In the genomic region with DNA sequence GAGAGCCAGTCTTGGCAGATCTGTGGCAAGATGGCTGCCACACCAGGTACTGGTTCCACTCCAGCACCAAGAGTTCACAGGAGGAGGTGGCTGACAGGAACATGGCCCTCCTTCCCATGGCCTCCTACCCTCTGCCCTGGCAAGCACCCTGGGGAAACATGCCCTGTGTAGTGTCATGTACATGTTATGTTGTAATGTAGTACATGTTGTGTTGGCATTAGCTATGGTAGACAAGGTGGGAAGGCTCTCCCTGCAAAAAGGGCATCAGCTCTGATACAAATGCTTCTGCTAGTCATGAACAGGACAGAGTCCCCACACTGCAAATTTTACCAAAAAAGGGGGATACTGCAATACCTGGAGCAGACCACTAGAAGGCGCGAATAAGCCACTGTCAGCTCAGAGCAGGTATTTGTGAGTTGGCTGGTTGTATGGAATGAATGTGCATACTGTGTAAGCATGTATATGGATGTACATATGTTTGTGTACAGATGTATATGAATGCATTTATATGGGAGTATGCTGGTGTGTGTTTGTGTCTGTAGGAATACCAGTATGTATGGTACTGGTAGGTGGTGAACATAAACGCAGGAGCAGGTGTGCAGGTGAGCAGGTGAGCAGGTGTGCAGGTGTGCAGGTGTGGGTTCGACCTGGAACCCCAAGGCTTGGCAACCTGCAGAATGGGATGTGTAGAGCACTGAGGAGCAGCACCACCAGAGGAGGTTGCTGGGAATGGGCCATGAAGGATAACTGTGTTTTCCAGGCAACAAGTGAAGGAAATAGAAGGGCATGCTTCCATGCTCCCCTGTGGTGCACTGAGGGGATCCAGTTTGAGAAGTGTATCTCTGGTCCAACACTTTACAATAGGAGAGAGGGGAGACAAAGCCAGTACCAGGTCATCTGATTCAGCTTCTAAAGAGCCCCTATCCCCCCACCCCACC, we compare ENCODE assay signal across 8 mouse cellular contexts. TPM values are rescaled to one million over a fixed set of nuclear protein-coding genes. Genes with fewer than 3 reads are reported as not detected.
A peak's percentile ranks its signal among the peaks of the same experiment; 100 is the strongest.
DNase-seq lines count a peak whose midpoint lies in the region; ATAC-seq and TF ChIP-seq lines count a peak whose summit lies in the region.

No protein-coding gene starts in this region.

- peak; percentile 88 for TF ChIP-seq CTCF in gastrocnemius, adult 2 months (IDR thresholded peaks at IDR 0.05)

- no peaks in the 10 kb centered on the region for H3K36me3 ChIP-seq in embryonic facial prominence, embryonic 14.5 days (ENCODE audit: control insufficient read depth, insufficient read depth, low read length)

- no peaks in the 10 kb centered on the region for H3K9me3 ChIP-seq in embryonic facial prominence, embryonic 14.5 days (ENCODE audit: control insufficient read depth, low read length)

- intact Hi-C loops in gastrocnemius, adult 2 months (cut with DNase I), result loop anchor here (2.0 to 10.0 kb wide), 2 partner anchors 118 to 370 kb away; no protein-coding TSS in a partner anchor

- H3K9ac ChIP-seq in embryonic facial prominence, embryonic 14.5 days (ENCODE audit: low read depth, low read length), result no peak overlapping the region

- ATAC-seq in embryonic facial prominence, embryonic 14.5 days (ENCODE audit: low read depth), result no peak

- DNase-seq in gastrocnemius, adult 2 months, result peak; percentile 25
- DNase-seq in gastrocnemius, postnatal 4 days (ENCODE audit: low spot score in 2 of 2), result no peak
- DNase-seq in A20 (ENCODE audit: low read depth, low spot score) (peak; percentile 55), adipocyte (ENCODE audit: low spot score) (peak; percentile 30)
- DNase-seq in embryonic facial prominence, embryonic 14.5 days (ENCODE audit: low spot score), result peak; percentile 68
- DNase-seq in left cerebral cortex, adult 18-20 months (ENCODE audit: low spot score in 2 of 2), result peak; percentile 38 to 49
- DNase-seq in naive thymus-derived CD4-positive, alpha-beta T cell, adult 2 months (ENCODE audit: low read depth), result peak; percentile 72
- DNase-seq in ovary, postnatal 36 days (ENCODE audit: low spot score), result no peak

- no peak overlapping the region for H3K27ac ChIP-seq in gastrocnemius, adult 2 months
- H3K27ac ChIP-seq in embryonic facial prominence, embryonic 14.5 days (replicated peaks; ENCODE audit: low read depth, low read length), result no peak overlapping the region

- 30% methylated on average over 4 of the region's 4 CpGs for WGBS in embryonic facial prominence, embryonic 14.5 days

- H3K4me3 ChIP-seq in gastrocnemius, adult 2 months, result no peak overlapping the region
- H3K4me3 ChIP-seq in embryonic facial prominence, embryonic 14.5 days (ENCODE audit: low read depth, low read length), result no peak overlapping the region

- H3K4me1 ChIP-seq in embryonic facial prominence, embryonic 14.5 days (ENCODE audit: control insufficient read depth, insufficient read depth, low read length), result peaks cover 9% of the 10 kb centered on the region

- H3K27me3 ChIP-seq in embryonic facial prominence, embryonic 14.5 days (replicated peaks; ENCODE audit: control insufficient read depth, insufficient read depth, low read length), result no peaks in the 10 kb centered on the region

- no peak overlapping the region for H3K4me2 ChIP-seq in embryonic facial prominence, embryonic 14.5 days (ENCODE audit: low read depth, low read length)

RNA-seq across cellular contexts. Expression of gene Ubac1, which starts 2.9 kb away (rescaled TPM):
- 100 to 1,000 TPM; 223 to 239 TPM for total RNA-seq in gastrocnemius, adult 2 months (2021)
- 100 to 1,000 TPM; 186 to 187 TPM for total RNA-seq in gastrocnemius, postnatal 4 days (2021)
- 104 and 110 TPM in 2 replicates for polyA plus RNA-seq in embryonic facial prominence, embryonic 14.5 days (2014; fragmentation: Nextera tagmentation; extraction: Ambion mirVana)
- 10 to 100 TPM; 55.6 to 59.6 TPM for total RNA-seq in left cerebral cortex, adult 18-20 months (2021)

RNA-seq across cellular contexts. Expression of gene Camsap1, which starts 41.3 kb away (rescaled TPM):
- total RNA-seq in gastrocnemius, adult 2 months (2021), result 10 to 100 TPM; 43.7 to 55.7 TPM
- total RNA-seq in gastrocnemius, postnatal 4 days (2021), result 10 to 100 TPM; 34.2 to 45.1 TPM
- polyA plus RNA-seq in embryonic facial prominence, embryonic 14.5 days (2014; fragmentation: Nextera tagmentation; extraction: Ambion mirVana), result 17.6 and 30.6 TPM in 2 replicates
- 100 to 1,000 TPM; 155 to 171 TPM for total RNA-seq in left cerebral cortex, adult 18-20 months (2021)

Comparison
In these comparisons a context has a peak if more than half of its experiments do, and no peak if none do; other contexts are left out.
1. DNase-seq: peak in gastrocnemius, adult 2 months (single experiment), A20 (single experiment), adipocyte (single experiment), embryonic facial prominence, embryonic 14.5 days (single experiment), left cerebral cortex, adult 18-20 months (2 of 2) and naive thymus-derived CD4-positive, alpha-beta T cell, adult 2 months (single experiment); none in gastrocnemius, postnatal 4 days (0 of 2) and ovary, postnatal 36 days (single experiment).